ENCODE assay signal across 16 mouse cellular contexts in genomic region chr11:93536244-93536643, GRCm38 (mm10).
"Had no signal": no experiment of that assay in that cellular context is flagged by ENCODE, and none has a peak within 500 bp of the region (broad histone marks: within the 10 kb centered on the region; RNA-seq: fewer than 3 reads in every experiment).

No protein-coding gene starts in this region.

- H3K4me3 ChIP-seq: neural tube, embryonic 13.5 days; neural tube, embryonic 15.5 days; stomach, embryonic 15.5 days had no signal

- H3K27me3 ChIP-seq: neural tube, embryonic 13.5 days; neural tube, embryonic 15.5 days; stomach, embryonic 15.5 days had no signal

- H3K4me1 ChIP-seq: neural tube, embryonic 13.5 days; neural tube, embryonic 15.5 days; stomach, embryonic 15.5 days had no signal

- H3K4me2 ChIP-seq: neural tube, embryonic 13.5 days; neural tube, embryonic 15.5 days; stomach, embryonic 15.5 days had no signal

- H3K9me3 ChIP-seq: neural tube, embryonic 13.5 days; neural tube, embryonic 15.5 days; stomach, embryonic 15.5 days had no signal

- H3K27ac ChIP-seq: neural tube, embryonic 13.5 days; neural tube, embryonic 15.5 days; stomach, embryonic 15.5 days; stomach, postnatal 0 days had no signal

- DNase-seq: retina, postnatal 1 day; right cerebral cortex, adult 18-20 months; right cerebral cortex, postnatal 14 days; right cerebral cortex, postnatal 25 days; right cerebral cortex, postnatal 4 days; spleen, adult 18-20 months; thymus, adult 18-20 months; thymus, adult 2 months; thymus, postnatal 14 days; thymus, postnatal 25 days; thymus, postnatal 36 days; thymus, postnatal 4 days had no signal

- H3K9ac ChIP-seq: neural tube, embryonic 13.5 days; neural tube, embryonic 15.5 days; stomach, embryonic 15.5 days had no signal

- H3K36me3 ChIP-seq: neural tube, embryonic 13.5 days; neural tube, embryonic 15.5 days; stomach, embryonic 15.5 days had no signal
